Mouse (Mus musculus) lung, postnatal 0 days (tissue): ENCODE results near the gene Ccl22.

Experiments used
- CTCF ChIP-seq: IDR thresholded peaks from 2 replicates; pipeline ENCODE4 v1.5.1; 2016; ENCODE audit warnings: antibody characterized with exemption, mild to moderate bottlenecking
- EP300 ChIP-seq: IDR thresholded peaks from 2 replicates; pipeline ENCODE4 v1.6.1; 2016; ENCODE audit warnings: antibody characterized with exemption, mild to moderate bottlenecking, control low read depth

GRCm38 (mm10) chr8:94697956-94698355 is 47.4 kb upstream of the Ccl22 start:
- TF ChIP-seq EP300 = no peak
- TF ChIP-seq CTCF = no peak
